Mouse (Mus musculus): ENCODE data around the gene Faap100. TPM values are rescaled to one million over a fixed set of nuclear protein-coding genes. Genes with fewer than 3 reads are reported as not detected.

The Faap100 gene
- total and polyA plus RNA-seq, 3 experiments: 7.7 to 17.7 (median 14.3) TPM

GRCm38 (mm10) chr11:120357791-120358401 is 20.7 kb downstream of the Faap100 start:
- dilution Hi-C loops (cut with MboI; ENCODE audit: extremely low pct_ligation_motif_present, extremely low pct_unique_long_range_greater_than_20kb, low sequenced_read_pairs): no loop called here
- in situ Hi-C loops (cut with MboI; ENCODE audit: low pct_ligation_motif_present, low pct_unique_long_range_greater_than_20kb, low sequenced_read_pairs): no loop called here
- H3K79me2 ChIP-seq (replicated peaks; ENCODE audit: control insufficient read depth, extremely low read depth, insufficient read depth, poor library complexity, severe bottlenecking): no peaks in the 10 kb centered on the region
- no peak for DNase-seq (ENCODE audit: extremely low read depth)
- H3K27me3 ChIP-seq (replicated peaks): peaks cover 11% of the 10 kb centered on the region
- H3K4me3 ChIP-seq (replicated peaks in 1 of 3; ENCODE audit: low read depth in 2 of 3, low read length in 2 of 3, poor library complexity in 1 of 3): no peak overlapping the region
- H3K9me3 ChIP-seq (replicated peaks; ENCODE audit: low read length): no peaks in the 10 kb centered on the region
- no peaks in the 10 kb centered on the region for H3K36me3 ChIP-seq (replicated peaks in 1 of 2; ENCODE audit: control insufficient read depth in 1 of 2, insufficient read depth in 1 of 2, low read length in 1 of 2)
- TF ChIP-seq MAFK (IDR thresholded peaks at IDR 0.05; ENCODE audit: insufficient replicate concordance, low read length): no peak
- TF ChIP-seq CHD2 (IDR thresholded peaks at IDR 0.05; ENCODE audit: low read length): no peak
- no peak for TF ChIP-seq HCFC1 (IDR thresholded peaks at IDR 0.05; ENCODE audit: low read depth, low read length)
- TF ChIP-seq EP300 (IDR thresholded peaks at IDR 0.05; ENCODE audit: low read length): no peak
- no peak for TF ChIP-seq RAD21 (IDR thresholded peaks at IDR 0.05; ENCODE audit: low read depth, low read length)
- no peak for TF ChIP-seq JUND (conservative IDR thresholded peaks at IDR 0.05; ENCODE audit: low read depth, low read length)
- no peak for TF ChIP-seq MEF2A (IDR thresholded peaks at IDR 0.05; ENCODE audit: borderline replicate concordance, low read depth, low read length)
- H3K4me1 ChIP-seq (ENCODE audit: control insufficient read depth in 1 of 2, insufficient read depth in 2 of 2): peaks cover 6 to 26% of the 10 kb centered on the region in 2 experiments
- H3K27ac ChIP-seq (ENCODE audit: insufficient read depth, low read depth): no peak overlapping the region
- H3K9ac ChIP-seq (ENCODE audit: insufficient read depth, low read depth): no peak overlapping the region
- no peak overlapping the region for H3K4me2 ChIP-seq (ENCODE audit: insufficient read depth, low read depth, poor library complexity, severe bottlenecking)

- in situ Hi-C loops (cut with MboI; ENCODE audit: low pct_ligation_motif_present, low pct_unique_long_range_greater_than_20kb, low sequenced_read_pairs): no loop called here
Observed at GRCm38 (mm10) chr11:120356900-120357299, 21.7 kb downstream of the Faap100 start.

GRCm38 (mm10) chr11:120356319-120356840 is 22.2 kb downstream of the Faap100 start:
- in situ Hi-C loops (cut with MboI; ENCODE audit: low pct_ligation_motif_present, low pct_unique_long_range_greater_than_20kb, low sequenced_read_pairs) (no loop called here), dilution Hi-C loops (cut with MboI; ENCODE audit: extremely low pct_ligation_motif_present, extremely low pct_unique_long_range_greater_than_20kb, low sequenced_read_pairs) (no loop called here)
- no peak overlapping the region for H3K4me3 ChIP-seq (replicated peaks in 1 of 3; ENCODE audit: low read depth in 2 of 3, low read length in 2 of 3, poor library complexity in 1 of 3)
- H3K36me3 ChIP-seq (replicated peaks in 1 of 2; ENCODE audit: control insufficient read depth in 1 of 2, insufficient read depth in 1 of 2, low read length in 1 of 2): no peaks in the 10 kb centered on the region
- H3K27me3 ChIP-seq (replicated peaks): peaks cover 6% of the 10 kb centered on the region
- H3K79me2 ChIP-seq (replicated peaks; ENCODE audit: control insufficient read depth, extremely low read depth, insufficient read depth, poor library complexity, severe bottlenecking): no peaks in the 10 kb centered on the region
- no peak overlapping the region for H3K9ac ChIP-seq (ENCODE audit: insufficient read depth, low read depth)
- no peak for DNase-seq (ENCODE audit: extremely low read depth)
- H3K27ac ChIP-seq (ENCODE audit: insufficient read depth, low read depth): no peak overlapping the region
- H3K9me3 ChIP-seq (replicated peaks; ENCODE audit: low read length): no peaks in the 10 kb centered on the region
- peaks cover 6 to 37% of the 10 kb centered on the region in 2 experiments for H3K4me1 ChIP-seq (ENCODE audit: control insufficient read depth in 1 of 2, insufficient read depth in 2 of 2)
- TF ChIP-seq POLR2A (IDR thresholded peaks at IDR 0.05; ENCODE audit: low read depth, low read length) (no peak), CTCF (conservative IDR thresholded peaks at IDR 0.05 in 1 of 2, IDR thresholded peaks at IDR 0.05 in 1 of 2; ENCODE audit: low read depth in 2 of 2, low read length in 2 of 2) (peak; percentile 18 to 50; a peak in 2 of 4 replicates)
- no peak overlapping the region for H3K4me2 ChIP-seq (ENCODE audit: insufficient read depth, low read depth, poor library complexity, severe bottlenecking)

More at GRCm38 (mm10) chr11:120356900-120357299, 21.7 kb downstream of the Faap100 start:
- no peak overlapping the region for H3K27ac ChIP-seq (ENCODE audit: insufficient read depth, low read depth)
- no peaks in the 10 kb centered on the region for H3K36me3 ChIP-seq (replicated peaks in 1 of 2; ENCODE audit: control insufficient read depth in 1 of 2, insufficient read depth in 1 of 2, low read length in 1 of 2)
- H3K4me3 ChIP-seq (replicated peaks in 1 of 3; ENCODE audit: low read depth in 2 of 3, low read length in 2 of 3, poor library complexity in 1 of 3): no peak overlapping the region
- no peak overlapping the region for H3K4me2 ChIP-seq (ENCODE audit: insufficient read depth, low read depth, poor library complexity, severe bottlenecking)
- no peak overlapping the region for H3K9ac ChIP-seq (ENCODE audit: insufficient read depth, low read depth)
- no peak for DNase-seq (ENCODE audit: extremely low read depth)
- TF ChIP-seq POLR2AphosphoS2 (IDR thresholded peaks at IDR 0.05; ENCODE audit: low read depth, low read length) (no peak), ELF1 (IDR thresholded peaks at IDR 0.05; ENCODE audit: low read depth, low read length) (no peak), CTCF (conservative IDR thresholded peaks at IDR 0.05 in 1 of 2, IDR thresholded peaks at IDR 0.05 in 1 of 2; ENCODE audit: low read depth in 2 of 2, low read length in 2 of 2) (peak in 1 of 2 experiments; percentile 23; a peak in 1 of 4 replicates)
- no peaks in the 10 kb centered on the region for H3K9me3 ChIP-seq (replicated peaks; ENCODE audit: low read length)
- dilution Hi-C loops (cut with MboI; ENCODE audit: extremely low pct_ligation_motif_present, extremely low pct_unique_long_range_greater_than_20kb, low sequenced_read_pairs): no loop called here
- H3K79me2 ChIP-seq (replicated peaks; ENCODE audit: control insufficient read depth, extremely low read depth, insufficient read depth, poor library complexity, severe bottlenecking): no peaks in the 10 kb centered on the region
- H3K27me3 ChIP-seq (replicated peaks): peaks cover 9% of the 10 kb centered on the region
- H3K4me1 ChIP-seq (ENCODE audit: control insufficient read depth in 1 of 2, insufficient read depth in 2 of 2): peaks cover 6 to 32% of the 10 kb centered on the region in 2 experiments
